9 mouse cellular contexts compared by ENCODE assay signal in genomic region chr5:105701844-105702243, GRCm38 (mm10). TPM values are rescaled to one million over a fixed set of nuclear protein-coding genes. Genes with fewer than 3 reads are reported as not detected.
DNase-seq lines count a peak whose midpoint lies in the region; ATAC-seq lines count a peak whose summit lies in the region.
"Had no signal": no experiment of that assay in that cellular context is flagged by ENCODE, and none has a peak within 500 bp of the region (broad histone marks: within the 10 kb centered on the region; RNA-seq: fewer than 3 reads in every experiment).

No protein-coding gene starts in this region.

- peaks cover 31% of the 10 kb centered on the region for H3K36me3 ChIP-seq in hindbrain, embryonic 10.5 days
- H3K36me3 ChIP-seq in hindbrain, embryonic 11.5 days (ENCODE audit: control insufficient read depth, insufficient read depth, low read length) = no peaks in the 10 kb centered on the region
- H3K36me3 ChIP-seq in intestine, embryonic 15.5 days = no peaks in the 10 kb centered on the region
- no peaks in the 10 kb centered on the region for H3K36me3 ChIP-seq in lung, embryonic 16.5 days (ENCODE audit: control insufficient read depth, insufficient read depth, low read length)
- no peaks in the 10 kb centered on the region for H3K36me3 ChIP-seq in stomach, embryonic 16.5 days (ENCODE audit: control insufficient read depth, insufficient read depth, low read length)

- H3K27ac ChIP-seq in hindbrain, embryonic 10.5 days = no peak overlapping the region
- no peak overlapping the region for H3K27ac ChIP-seq in hindbrain, embryonic 11.5 days (ENCODE audit: low read depth, low read length)
- no peak overlapping the region for H3K27ac ChIP-seq in intestine, embryonic 15.5 days
- no peak overlapping the region for H3K27ac ChIP-seq in lung, embryonic 16.5 days (ENCODE audit: low read length)
- H3K27ac ChIP-seq in stomach, embryonic 16.5 days (ENCODE audit: low read length) = no peak overlapping the region

- DNase-seq in hindbrain, embryonic 10.5 days (ENCODE audit: low spot score) = no peak
- no peak for DNase-seq in hindbrain, embryonic 11.5 days (ENCODE audit: low spot score)
- no peak for DNase-seq in heart, adult 9 months (ENCODE audit: low spot score in 2 of 2)
- no peak for DNase-seq in layer of hippocampus, postnatal 14 days (ENCODE audit: low spot score in 2 of 2)
- DNase-seq in cerebellum, adult 18-20 months = no peak

- no peak for ATAC-seq in hindbrain, embryonic 11.5 days (ENCODE audit: low FRiP score)
- no peak for ATAC-seq in intestine, embryonic 15.5 days
- no peak for ATAC-seq in lung, embryonic 16.5 days (ENCODE audit: low read depth)
- no peak for ATAC-seq in stomach, embryonic 16.5 days (ENCODE audit: insufficient read depth, low FRiP score)

- H3K4me3 ChIP-seq in hindbrain, embryonic 10.5 days = 0 out of 2 replicates have a peak overlapping the region, but pooled peaks have one; percentile 94
- H3K4me3 ChIP-seq in hindbrain, embryonic 11.5 days (ENCODE audit: low read depth, low read length) = no peak overlapping the region
- H3K4me3 ChIP-seq in intestine, embryonic 15.5 days (replicated peaks) = no peak overlapping the region
- no peak overlapping the region for H3K4me3 ChIP-seq in lung, embryonic 16.5 days (ENCODE audit: low read length)
- H3K4me3 ChIP-seq in stomach, embryonic 16.5 days (replicated peaks; ENCODE audit: low read length) = no peak overlapping the region
- H3K4me3 ChIP-seq: erythroblast, embryonic 14.5 days had no signal

- no peak overlapping the region for H3K4me2 ChIP-seq in hindbrain, embryonic 11.5 days (replicated peaks; ENCODE audit: low read depth, low read length)
- peak overlapping the region; percentile 92; the same call in 1 of the 2 replicates for H3K4me2 ChIP-seq in intestine, embryonic 15.5 days (replicated peaks)
- H3K4me2 ChIP-seq in lung, embryonic 16.5 days (ENCODE audit: low read depth, low read length) = peak overlapping the region; percentile 91; the same call in 1 of the 2 replicates
- peak overlapping the region; percentile 93; the same call in 1 of the 2 replicates for H3K4me2 ChIP-seq in stomach, embryonic 16.5 days (ENCODE audit: low read depth, low read length)

- H3K27me3 ChIP-seq in hindbrain, embryonic 10.5 days (ENCODE audit: insufficient read depth, poor library complexity, severe bottlenecking) = peaks cover 5% of the 10 kb centered on the region; the same call in 1 of the 2 replicates
- no peaks in the 10 kb centered on the region for H3K27me3 ChIP-seq in hindbrain, embryonic 11.5 days (ENCODE audit: control insufficient read depth, insufficient read depth, low read length)
- 0 out of 2 replicates have a peak, but pooled peaks cover 2% of the 10 kb centered on the region for H3K27me3 ChIP-seq in intestine, embryonic 15.5 days (replicated peaks)
- H3K27me3 ChIP-seq in lung, embryonic 16.5 days (ENCODE audit: control insufficient read depth, insufficient read depth, low read depth, low read length) = no peaks in the 10 kb centered on the region
- H3K27me3 ChIP-seq in stomach, embryonic 16.5 days (ENCODE audit: control insufficient read depth, insufficient read depth, low read length) = no peaks in the 10 kb centered on the region

- peaks cover 49% of the 10 kb centered on the region for H3K4me1 ChIP-seq in hindbrain, embryonic 10.5 days (replicated peaks)
- H3K4me1 ChIP-seq in hindbrain, embryonic 11.5 days (replicated peaks; ENCODE audit: control insufficient read depth, insufficient read depth, low read length) = no peaks in the 10 kb centered on the region
- peaks cover 20% of the 10 kb centered on the region; the same call in 1 of the 2 replicates for H3K4me1 ChIP-seq in intestine, embryonic 15.5 days (replicated peaks)
- peaks cover 24% of the 10 kb centered on the region for H3K4me1 ChIP-seq in lung, embryonic 16.5 days (replicated peaks; ENCODE audit: control insufficient read depth, insufficient read depth, low read length)
- H3K4me1 ChIP-seq in stomach, embryonic 16.5 days (ENCODE audit: control insufficient read depth, insufficient read depth, low read length) = peaks cover 24% of the 10 kb centered on the region

- 85% methylated on average over 8 of the region's 8 CpGs for WGBS in hindbrain, embryonic 10.5 days
- whole genome bisulfite sequencing in hindbrain, embryonic 11.5 days = 81% methylated on average over 8 of the region's 8 CpGs
- WGBS in intestine, embryonic 15.5 days = 69% methylated on average over 8 of the region's 8 CpGs
- WGBS in lung, embryonic 16.5 days = 64% methylated on average over 8 of the region's 8 CpGs
- 62% methylated on average over 8 of the region's 8 CpGs for WGBS in stomach, embryonic 16.5 days

- no peaks in the 10 kb centered on the region for H3K9me3 ChIP-seq in hindbrain, embryonic 10.5 days
- H3K9me3 ChIP-seq in hindbrain, embryonic 11.5 days (ENCODE audit: control insufficient read depth, low read length) = no peaks in the 10 kb centered on the region
- no peaks in the 10 kb centered on the region for H3K9me3 ChIP-seq in intestine, embryonic 15.5 days
- no peaks in the 10 kb centered on the region for H3K9me3 ChIP-seq in lung, embryonic 16.5 days (ENCODE audit: control insufficient read depth, low read length)
- no peaks in the 10 kb centered on the region for H3K9me3 ChIP-seq in stomach, embryonic 16.5 days (replicated peaks; ENCODE audit: control insufficient read depth, low read length)

- no peak overlapping the region for H3K9ac ChIP-seq in hindbrain, embryonic 11.5 days (ENCODE audit: low read depth, low read length)
- H3K9ac ChIP-seq in intestine, embryonic 15.5 days = no peak overlapping the region
- H3K9ac ChIP-seq in lung, embryonic 16.5 days (ENCODE audit: low read length) = no peak overlapping the region
- no peak overlapping the region for H3K9ac ChIP-seq in stomach, embryonic 16.5 days (ENCODE audit: low read length)

RNA-seq across cellular contexts. Expression of gene Lrrc8d, which starts 2.1 kb away (rescaled TPM):
- 20.9 and 24.4 TPM in 2 replicates for polyA plus RNA-seq in hindbrain, embryonic 10.5 days (2016; fragmentation: Nextera tagmentation; extraction: Ambion mirVana)
- polyA plus RNA-seq in hindbrain, embryonic 11.5 days (2014; fragmentation: Nextera tagmentation; extraction: Ambion mirVana) = 24.7 and 25.1 TPM in 2 replicates
- 14.8 and 16.2 TPM in 2 replicates for polyA plus RNA-seq in intestine, embryonic 15.5 days (2015; fragmentation: Nextera tagmentation; extraction: Ambion mirVana)
- polyA plus RNA-seq in lung, embryonic 16.5 days (2015; fragmentation: Nextera tagmentation; extraction: Ambion mirVana) = 15.5 and 19.7 TPM in 2 replicates
- polyA plus RNA-seq in stomach, embryonic 16.5 days (2015; fragmentation: Nextera tagmentation; extraction: Ambion mirVana) = 8.8 and 9.7 TPM in 2 replicates
- 10 to 100 TPM; 53.8 to 58.3 TPM for total RNA-seq in layer of hippocampus, postnatal 14 days (2021)
